ENCODE assay signal across 2 mouse cellular contexts in the genomic region with DNA sequence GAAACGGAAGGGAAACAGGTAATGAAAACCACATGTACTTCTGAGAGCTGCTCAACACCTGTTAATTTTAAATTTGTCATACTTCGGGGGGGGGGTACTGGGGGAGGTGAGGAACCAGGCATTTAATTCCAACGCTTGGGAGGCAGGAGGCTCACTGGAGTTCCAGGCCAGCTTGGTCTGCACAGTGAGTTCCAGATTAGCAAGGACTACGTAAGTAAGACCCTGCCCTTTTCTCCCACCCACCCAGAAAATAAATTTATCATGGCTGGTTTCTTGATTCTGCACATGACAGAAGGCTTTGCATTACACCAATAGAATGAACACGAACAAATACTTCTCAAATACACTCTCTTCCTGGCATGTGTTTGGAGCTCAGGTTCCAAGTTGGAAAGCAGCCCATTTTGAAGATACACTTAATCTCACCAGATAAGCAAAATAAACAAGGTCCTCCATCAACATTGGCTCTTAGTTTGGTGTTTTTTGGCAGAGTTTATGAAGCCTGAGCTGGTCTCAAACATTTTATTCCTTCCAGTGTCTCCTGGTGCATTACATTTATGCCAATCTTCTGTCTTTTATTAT.
TF ChIP-seq lines count a peak whose summit lies in the region.

No protein-coding gene starts in this region.

TF ChIP-seq in CH12.LX, 34 proteins besides CTCF, POLR2A, EP300 and RAD21 (continued from another document):
- no peak for TF ChIP-seq RCOR1 (conservative IDR thresholded peaks at IDR 0.05; ENCODE audit: low read depth, low read length)
- TF ChIP-seq ZKSCAN1 (IDR thresholded peaks at IDR 0.05; ENCODE audit: borderline replicate concordance, low read depth, low read length): no peak
- TF ChIP-seq CHD1 (IDR thresholded peaks at IDR 0.05; ENCODE audit: low read depth, low read length): no peak
- TF ChIP-seq SIN3A (IDR thresholded peaks at IDR 0.05; ENCODE audit: low read length): no peak
- TF ChIP-seq E2F4 (IDR thresholded peaks at IDR 0.05; ENCODE audit: insufficient replicate concordance, low read depth, low read length): no peak
- TF ChIP-seq ZMIZ1 (IDR thresholded peaks at IDR 0.05; ENCODE audit: low read depth, low read length): no peak

TF ChIP-seq in myocyte, 11 proteins besides CTCF, POLR2A, EP300 and RAD21 (continued from another document):
- no peak for TF ChIP-seq MYOG (IDR thresholded peaks at IDR 0.05; ENCODE audit: control insufficient read depth in 1 of 3, insufficient read depth in 1 of 3, insufficient read length in 2 of 3, low read depth in 2 of 3)
- no peak for TF ChIP-seq REST (IDR thresholded peaks at IDR 0.05; ENCODE audit: insufficient read depth, insufficient read length)
- no peak for TF ChIP-seq MAX (IDR thresholded peaks at IDR 0.05; ENCODE audit: low read depth)
- TF ChIP-seq SRF (IDR thresholded peaks at IDR 0.05; ENCODE audit: control insufficient read depth, insufficient read length, low read depth): no peak
- no peak for TF ChIP-seq USF1 (IDR thresholded peaks at IDR 0.05; ENCODE audit: low read depth)
